Mouse (Mus musculus): ENCODE results near the gene Gm6793. TPM values are rescaled to one million over a fixed set of nuclear protein-coding genes. Genes with fewer than 3 reads are reported as not detected.

Gm6793 gene
- polyA plus RNA-seq (2012; rRNA removed): 0.17 and 0.36 TPM in 2 replicates

DNA sequence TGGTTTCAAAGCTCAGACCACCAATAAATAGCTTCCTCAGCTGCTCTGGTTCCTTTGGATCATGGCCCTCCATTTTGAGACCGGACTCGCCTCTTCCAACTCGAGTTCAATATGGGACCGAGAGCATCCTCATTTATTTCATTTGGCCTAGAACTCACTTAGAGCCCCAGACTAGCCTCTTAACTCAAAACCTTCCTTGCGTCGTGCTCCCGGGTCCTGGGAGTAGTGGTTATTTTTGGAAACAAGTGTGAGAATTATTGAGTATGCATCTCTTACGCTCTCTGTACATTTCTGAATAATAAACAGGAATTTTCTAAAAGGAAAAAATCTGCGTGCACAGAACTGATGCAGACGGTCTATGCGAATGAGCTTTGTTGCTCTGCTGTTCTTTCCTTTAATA, at the start of gene Gm6793:
TSS of gene Gm6793 (minus strand) at position 101 of the 400 bp plus-strand sequence.
- no peak for DNase-seq (ENCODE audit: extremely low spot score in 1 of 2, low spot score in 1 of 2)

DNA sequence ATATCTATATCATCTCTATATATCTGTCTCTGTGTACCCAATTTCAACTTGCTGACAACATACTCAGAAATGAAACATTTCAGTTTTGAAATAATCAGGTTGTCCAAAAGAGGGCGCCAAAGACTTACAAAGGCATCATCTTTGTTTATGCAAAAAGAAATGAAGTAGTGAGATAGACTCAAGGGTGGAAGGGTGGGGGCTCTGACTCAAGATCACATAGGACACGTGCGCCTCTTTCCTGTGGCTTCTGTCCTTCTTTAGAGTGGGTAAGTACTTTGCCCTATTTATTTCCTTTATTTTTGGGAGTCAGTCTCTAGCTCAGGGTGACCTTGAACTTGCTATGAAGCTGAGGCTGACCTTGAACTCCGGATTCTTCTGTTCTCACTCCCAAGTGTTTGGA, 46.5 kb upstream of the Gm6793 start:
- peak; percentile 22 to 89 for DNase-seq (ENCODE audit: extremely low spot score in 1 of 2, low spot score in 1 of 2)

DNA sequence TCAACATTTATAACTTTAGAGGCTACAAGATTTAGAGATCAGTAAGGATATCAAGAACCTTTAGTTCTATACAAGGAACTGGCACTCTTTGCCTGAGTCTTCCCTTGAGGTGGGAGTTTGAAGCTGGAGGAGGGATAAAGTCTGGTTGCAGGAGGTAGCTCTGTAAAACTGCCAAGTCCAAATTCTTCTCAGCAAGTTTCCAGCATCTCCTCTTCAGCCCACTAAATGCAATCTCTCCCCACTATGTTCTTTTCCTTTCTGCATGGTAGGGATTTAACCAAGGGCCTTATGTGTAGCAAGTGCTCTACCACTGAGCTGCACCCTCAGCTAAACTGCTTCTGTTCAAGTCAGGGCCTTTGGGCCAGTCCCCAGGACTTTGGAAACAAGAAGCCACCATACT, 39.6 kb upstream of the Gm6793 start:
- peak in 1 of 2 experiments; percentile 28 for DNase-seq (ENCODE audit: extremely low spot score in 1 of 2, low spot score in 1 of 2)

DNA sequence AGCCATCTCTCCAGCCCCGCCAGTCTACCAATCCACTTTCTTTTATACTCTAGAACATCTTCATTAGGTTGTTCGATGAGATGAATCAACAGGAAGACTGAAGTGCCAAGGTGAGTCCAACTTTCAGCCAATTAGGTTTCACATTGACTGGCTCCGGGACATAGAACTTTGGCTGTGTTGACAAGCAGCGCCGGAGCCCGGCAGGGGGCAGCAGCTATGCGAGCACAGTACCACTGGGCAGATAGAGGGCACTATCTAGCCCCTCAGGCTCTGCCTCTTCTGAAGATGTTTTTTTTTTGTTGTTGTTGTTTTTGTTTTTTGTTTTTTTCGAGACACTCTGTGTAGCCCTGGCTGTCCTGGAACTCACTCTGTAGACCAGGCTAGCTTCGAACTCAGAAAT, 36.7 kb upstream of the Gm6793 start:
- DNase-seq (ENCODE audit: extremely low spot score in 1 of 2, low spot score in 1 of 2): no peak

DNA sequence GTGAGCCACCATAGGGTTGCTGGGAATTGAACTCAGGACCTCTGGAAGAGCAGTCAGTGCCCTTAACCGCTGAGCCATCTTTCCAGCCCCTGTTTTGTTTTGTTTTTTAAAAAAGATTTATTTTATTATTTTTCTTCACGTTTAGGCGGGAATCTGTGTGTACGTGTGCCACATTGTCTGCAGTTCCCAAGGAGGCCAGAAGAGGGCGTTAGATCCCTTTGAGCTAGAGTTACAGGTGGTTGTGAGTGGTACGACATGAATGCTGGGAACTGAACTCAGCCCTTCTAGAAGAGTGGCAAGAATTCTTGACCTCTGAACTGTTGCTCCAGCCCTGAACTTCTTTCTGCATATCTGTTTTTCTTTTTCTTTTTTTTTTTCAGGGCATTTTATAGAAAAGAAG, 35.1 kb upstream of the Gm6793 start:
- DNase-seq (ENCODE audit: extremely low spot score in 1 of 2, low spot score in 1 of 2): no peak

DNA sequence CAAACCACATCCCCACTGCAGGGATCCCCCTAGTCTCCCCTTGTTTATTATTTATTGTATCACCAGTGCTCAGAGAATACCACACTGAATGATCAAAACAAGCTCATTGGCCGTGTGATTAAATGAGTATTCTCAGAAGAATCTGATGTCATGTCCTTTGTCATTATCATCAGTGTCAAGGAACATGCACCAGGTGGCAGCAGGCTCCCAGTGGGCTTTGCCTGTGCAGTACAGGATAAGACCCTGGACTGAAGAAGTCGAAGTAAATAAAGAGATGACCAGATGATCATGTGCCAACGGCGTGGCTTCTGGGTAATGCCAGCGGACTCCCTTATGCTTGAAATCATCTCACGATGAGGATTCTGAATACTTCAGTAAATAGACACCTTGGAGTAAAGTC, 33.5 kb upstream of the Gm6793 start:
- no peak for DNase-seq (ENCODE audit: extremely low spot score in 1 of 2, low spot score in 1 of 2)

DNA sequence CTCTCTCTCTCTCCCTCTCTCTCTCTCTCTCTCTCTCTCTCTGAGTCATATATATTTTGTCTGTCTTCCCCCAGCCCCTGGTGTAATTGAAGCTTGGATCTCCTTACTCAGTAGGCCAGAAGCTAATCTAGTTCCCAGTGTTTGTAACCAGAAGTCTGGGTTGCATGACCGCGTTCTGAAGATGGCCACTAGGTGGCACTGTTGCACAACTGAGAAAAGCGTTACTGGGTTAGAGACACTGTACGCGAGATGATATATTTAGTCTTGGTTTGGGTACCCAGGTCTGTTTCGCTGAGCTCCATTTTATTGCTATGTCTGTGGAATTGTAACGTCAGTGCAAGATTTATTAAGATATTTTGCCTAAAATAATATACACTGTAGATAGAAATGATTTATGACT, 31.1 kb upstream of the Gm6793 start:
- DNase-seq (ENCODE audit: extremely low spot score in 1 of 2, low spot score in 1 of 2): peak; percentile 65 to 96

DNA sequence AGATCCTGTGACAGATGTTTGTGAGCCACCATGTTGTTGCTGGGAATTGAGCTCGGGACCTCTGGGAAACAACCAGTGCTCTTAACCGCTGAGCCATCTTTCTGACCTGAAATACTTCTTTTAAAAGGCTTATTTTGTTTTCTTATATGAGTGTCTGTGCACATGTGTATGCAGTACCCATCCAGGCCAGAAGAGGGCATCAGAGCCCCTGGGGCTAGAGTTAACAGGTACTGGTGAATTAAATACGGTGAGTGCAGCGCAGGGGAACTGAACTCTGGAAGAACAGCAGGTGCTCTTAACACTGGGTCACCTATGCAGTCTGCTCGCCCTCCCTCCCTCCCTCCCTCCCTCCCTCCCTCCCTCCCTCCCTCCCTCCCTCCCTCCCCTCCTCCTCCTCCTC, 30.3 kb upstream of the Gm6793 start:
- no peak for DNase-seq (ENCODE audit: extremely low spot score in 1 of 2, low spot score in 1 of 2)

DNA sequence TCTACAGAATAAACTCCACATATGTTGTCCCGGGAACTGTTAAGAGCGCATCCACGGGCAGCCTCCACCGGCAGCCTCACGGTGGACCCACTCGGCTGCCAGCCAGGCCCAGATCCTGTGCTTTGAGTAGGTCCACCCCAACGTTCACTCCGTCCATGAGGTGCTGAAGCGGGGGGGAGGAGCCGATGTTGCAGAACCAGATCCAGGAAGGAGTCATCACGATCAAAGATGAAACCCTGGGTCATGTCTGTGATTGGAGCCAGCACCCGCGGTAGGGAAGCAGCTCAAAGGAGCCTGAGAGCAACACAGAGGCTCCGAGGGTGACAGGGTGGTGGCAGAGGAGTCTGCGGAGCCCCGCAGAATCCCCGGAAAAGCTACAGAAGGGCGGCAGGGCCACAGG, 22.7 kb upstream of the Gm6793 start:
- DNase-seq (ENCODE audit: extremely low spot score in 1 of 2, low spot score in 1 of 2): no peak

DNA sequence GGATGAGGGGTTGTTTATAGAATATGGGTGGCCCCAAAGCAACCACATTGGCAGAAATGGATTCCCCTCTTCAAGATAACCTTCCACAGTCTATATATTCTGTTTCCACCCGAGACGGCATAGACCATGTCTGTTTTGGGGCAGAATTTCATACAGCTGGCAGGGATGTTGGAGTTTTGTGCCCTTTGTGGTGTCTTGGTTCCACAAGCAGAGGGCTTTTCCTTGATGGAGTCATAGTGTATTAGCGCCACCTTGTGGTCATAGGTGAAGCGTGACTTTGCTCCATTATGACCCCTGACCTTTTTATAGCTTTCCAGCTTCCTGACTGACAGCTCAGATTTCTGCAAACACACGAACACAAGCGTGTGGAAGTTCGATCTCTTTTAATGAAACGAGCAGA, 19.8 kb upstream of the Gm6793 start:
- peak in 1 of 2 experiments; percentile 44 for DNase-seq (ENCODE audit: extremely low spot score in 1 of 2, low spot score in 1 of 2)

DNA sequence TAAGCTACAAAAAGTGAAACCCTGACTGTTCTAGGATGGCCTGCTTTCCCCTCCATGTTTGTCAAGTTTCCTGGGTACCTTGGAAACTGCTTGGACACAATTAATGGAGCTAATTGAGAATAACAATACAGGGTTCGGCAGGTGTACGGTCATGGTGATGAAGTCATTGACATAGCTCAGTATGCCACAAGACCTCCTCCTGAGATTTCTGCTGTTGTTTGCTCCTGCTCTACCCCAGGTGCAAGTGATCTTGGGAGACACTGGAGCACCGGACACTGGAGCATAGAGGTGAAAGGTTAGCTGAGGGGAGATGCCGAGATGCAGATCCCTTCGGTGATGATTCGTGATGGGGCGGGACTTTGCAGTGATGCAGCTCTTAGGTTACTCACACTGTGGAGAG, 18.2 kb upstream of the Gm6793 start:
- no peak for DNase-seq (ENCODE audit: extremely low spot score in 1 of 2, low spot score in 1 of 2)

DNA sequence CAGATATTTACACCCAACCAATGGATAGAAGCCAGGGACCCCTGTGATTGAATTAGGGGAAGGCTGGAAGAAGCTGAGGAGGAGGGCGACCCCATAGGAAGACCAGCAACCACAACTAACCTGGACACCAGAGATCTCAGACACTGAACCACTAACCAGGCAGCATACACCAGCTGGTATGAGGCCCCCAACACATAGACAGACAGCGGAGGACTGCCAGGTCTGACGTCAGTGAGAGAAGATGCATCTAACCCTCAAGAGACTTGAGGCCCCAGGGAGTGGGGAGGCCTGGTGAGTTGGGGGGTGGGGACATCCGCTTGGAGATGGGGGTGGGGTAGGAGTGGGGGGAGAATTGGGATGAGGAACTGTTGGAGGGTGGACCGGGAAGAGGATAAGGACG, 15.8 kb upstream of the Gm6793 start:
- no peak for DNase-seq (ENCODE audit: extremely low spot score in 1 of 2, low spot score in 1 of 2)

DNA sequence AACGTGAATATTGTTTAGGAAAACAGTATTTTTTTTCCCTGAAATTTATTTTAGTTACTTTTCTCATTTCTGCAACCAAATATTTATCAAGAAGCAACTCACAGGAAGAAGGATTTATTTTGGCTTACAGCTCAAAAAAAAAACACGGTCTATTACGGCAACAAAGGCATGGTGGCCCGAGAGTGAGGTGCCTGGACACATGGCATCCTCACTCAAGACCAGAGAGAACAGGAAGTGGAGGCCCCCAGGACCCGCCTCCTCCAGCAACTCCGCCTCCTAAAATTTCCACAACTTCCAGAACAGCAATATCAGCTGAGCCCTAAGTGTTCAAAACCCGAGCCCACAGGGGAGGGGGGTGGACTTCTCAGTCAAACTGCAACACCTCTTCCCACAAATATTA, 14.6 kb upstream of the Gm6793 start:
- DNase-seq (ENCODE audit: extremely low spot score in 1 of 2, low spot score in 1 of 2): no peak

DNA sequence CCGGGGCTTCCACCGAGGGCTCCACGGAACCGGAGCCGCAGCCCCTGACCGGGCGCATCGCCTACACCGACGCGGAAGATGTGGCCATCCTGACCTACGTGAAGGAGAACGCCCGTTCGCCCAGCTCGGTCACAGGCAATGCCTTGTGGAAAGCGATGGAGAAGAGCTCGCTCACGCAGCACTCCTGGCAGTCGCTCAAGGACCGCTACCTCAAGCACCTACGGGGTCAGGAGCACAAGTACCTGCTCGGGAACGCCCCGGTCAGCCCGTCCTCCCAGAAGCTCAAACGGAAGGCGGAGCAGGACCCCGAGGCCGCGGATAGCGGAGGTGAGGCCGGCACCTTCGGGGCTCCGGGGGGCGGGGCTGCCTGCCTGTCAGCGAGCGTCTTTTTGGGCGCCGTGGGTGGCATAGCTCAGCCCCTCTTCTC, 3.0 kb downstream of the Gm6793 start:
- DNase-seq (ENCODE audit: extremely low spot score in 1 of 2, low spot score in 1 of 2): peak in 1 of 2 experiments; percentile 46

DNA sequence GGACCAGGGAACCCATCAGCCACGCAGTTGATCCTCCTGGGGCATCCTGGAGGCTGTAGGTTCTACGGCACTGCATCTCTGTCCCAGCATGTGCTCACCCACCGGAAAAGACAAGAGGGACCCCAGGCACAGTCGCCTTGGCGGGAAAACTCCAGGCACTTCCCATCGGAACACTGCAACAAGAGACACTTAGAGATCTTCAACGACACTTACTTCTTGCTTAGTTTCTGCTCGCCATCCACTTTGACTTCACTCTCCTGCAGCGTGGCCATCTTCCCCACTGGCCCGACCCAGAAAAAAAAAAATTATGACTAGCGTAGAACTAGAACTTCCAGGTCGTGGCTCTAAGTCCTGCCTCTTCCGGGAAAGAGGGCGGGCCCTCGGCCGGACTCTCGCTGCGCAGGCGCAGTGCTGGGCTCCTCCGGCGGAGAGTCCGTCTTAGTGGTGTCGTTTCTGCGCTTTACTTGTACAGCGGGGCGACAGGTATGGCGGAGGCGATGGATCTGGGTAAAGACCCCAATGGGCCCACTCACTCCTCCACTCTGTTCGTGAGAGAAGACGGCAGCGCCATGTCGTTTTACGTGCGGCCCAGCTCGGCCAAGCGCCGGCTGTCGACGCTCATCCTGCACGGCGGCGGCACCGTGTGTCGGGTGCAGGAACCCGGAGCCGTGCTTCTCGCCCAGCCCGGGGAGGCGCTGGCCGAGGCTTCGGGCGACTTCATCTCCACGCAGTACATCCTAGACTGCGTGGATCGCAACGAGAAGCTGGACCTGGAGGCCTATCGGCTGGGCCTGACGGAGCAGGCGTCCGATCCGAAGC, 3.6 kb downstream of the Gm6793 start, which contains the start of the genes Kars and Terf2ip:
TSS of gene Kars (minus strand) at position 327 of the 819 bp plus-strand sequence.
TSS of gene Terf2ip (plus strand) at position 402 of the 819 bp plus-strand sequence.
- peak; percentile 81 to 93 for DNase-seq (ENCODE audit: extremely low spot score in 1 of 2, low spot score in 1 of 2)

DNA sequence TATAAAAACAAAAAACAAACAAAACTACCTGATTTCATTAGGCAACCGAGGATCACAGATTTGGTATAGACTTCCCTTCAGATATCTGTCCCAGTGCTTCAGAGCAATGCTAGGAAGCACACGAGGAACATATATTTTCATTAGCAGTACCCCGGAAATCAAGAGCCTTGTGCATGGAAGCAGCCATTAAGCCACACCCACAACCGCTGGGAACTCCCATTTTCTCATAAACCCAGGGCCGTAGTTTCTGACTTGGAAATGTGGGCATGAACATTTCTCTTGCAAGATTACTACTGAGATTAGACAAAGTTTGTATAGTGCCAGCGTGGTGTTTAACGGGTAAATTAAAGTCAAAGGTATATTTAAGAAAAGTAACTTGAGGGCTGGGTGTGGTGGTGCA, 5.3 kb downstream of the Gm6793 start:
- no peak for DNase-seq (ENCODE audit: extremely low spot score in 1 of 2, low spot score in 1 of 2)

DNA sequence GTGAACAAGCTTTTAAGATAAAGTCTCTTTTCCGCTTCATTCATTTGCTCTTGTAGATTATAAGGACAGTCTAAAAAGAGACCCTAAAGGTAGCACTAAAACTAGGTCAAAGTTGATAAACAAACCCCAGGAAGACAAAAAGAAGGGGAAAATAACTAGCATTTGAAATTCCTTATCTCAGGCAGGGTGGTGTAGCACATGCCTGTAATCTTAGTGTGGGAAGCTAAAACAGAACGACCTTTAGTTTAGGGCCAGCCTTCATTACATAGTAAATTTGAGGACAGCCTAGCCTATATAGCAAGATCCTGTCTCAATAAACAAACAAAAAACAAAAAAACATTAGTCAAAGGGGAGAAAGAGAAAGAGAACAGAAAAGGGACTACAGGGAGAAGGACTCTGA, 7.2 kb downstream of the Gm6793 start:
- no peak for DNase-seq (ENCODE audit: extremely low spot score in 1 of 2, low spot score in 1 of 2)

DNA sequence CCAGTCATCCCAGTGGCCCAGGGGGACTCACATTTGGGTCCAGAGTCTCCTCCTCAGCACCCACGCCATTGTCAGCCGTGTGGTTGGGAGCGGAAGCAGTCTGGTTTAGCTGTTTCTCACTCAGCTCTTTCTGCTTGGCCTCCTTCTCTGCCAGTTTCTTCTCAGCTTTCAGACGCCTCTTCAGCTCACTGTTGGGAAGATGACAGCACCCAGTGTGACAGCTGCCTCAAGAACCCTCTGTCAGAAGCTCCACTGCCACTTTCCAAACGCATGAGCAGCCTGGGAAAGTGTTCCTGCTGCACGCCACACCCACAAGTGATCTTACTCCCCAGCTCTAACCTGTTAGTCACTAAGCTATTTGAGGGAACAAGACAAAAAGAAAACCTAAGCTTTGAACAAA, 9.2 kb downstream of the Gm6793 start:
- peak; percentile 54 to 68 for DNase-seq (ENCODE audit: extremely low spot score in 1 of 2, low spot score in 1 of 2)

DNA sequence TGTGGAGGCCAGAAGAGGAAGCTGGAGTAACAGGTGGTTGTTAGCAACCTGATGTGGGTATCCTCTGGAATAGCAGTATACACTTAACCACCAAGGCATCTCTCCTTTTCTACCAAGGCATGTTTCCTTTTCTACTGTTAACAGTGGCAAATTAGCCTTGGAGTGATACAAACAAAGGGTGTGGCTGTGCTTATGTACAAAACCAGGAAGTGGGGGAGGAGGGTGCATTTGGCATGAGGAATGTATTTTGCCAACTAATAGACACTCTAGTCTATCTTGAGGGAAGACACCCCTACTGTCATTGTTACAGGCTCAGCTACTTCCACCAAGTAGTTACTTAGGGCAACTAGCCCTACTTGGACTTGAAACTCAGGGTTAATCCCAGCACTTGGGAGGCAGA, 10.1 kb downstream of the Gm6793 start:
- no peak for DNase-seq (ENCODE audit: extremely low spot score in 1 of 2, low spot score in 1 of 2)

DNA sequence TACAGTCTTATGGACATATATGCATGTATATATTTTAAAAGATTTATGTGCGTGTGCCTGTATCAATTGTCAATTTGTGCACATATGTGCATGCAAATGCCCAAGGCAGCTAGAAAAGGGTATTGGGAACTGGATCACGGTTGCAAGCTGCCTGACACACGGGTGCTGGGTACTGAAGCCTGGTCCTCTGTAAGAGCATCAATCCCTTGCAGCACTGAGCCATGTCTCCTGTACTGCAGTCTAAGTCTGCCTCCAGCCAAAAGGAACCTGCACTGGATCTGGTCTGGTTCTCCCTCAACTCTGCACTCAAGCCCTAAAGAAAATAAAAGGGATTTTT, 22.2 kb downstream of the Gm6793 start:
- no peak for DNase-seq (ENCODE audit: extremely low spot score in 1 of 2, low spot score in 1 of 2)

DNA sequence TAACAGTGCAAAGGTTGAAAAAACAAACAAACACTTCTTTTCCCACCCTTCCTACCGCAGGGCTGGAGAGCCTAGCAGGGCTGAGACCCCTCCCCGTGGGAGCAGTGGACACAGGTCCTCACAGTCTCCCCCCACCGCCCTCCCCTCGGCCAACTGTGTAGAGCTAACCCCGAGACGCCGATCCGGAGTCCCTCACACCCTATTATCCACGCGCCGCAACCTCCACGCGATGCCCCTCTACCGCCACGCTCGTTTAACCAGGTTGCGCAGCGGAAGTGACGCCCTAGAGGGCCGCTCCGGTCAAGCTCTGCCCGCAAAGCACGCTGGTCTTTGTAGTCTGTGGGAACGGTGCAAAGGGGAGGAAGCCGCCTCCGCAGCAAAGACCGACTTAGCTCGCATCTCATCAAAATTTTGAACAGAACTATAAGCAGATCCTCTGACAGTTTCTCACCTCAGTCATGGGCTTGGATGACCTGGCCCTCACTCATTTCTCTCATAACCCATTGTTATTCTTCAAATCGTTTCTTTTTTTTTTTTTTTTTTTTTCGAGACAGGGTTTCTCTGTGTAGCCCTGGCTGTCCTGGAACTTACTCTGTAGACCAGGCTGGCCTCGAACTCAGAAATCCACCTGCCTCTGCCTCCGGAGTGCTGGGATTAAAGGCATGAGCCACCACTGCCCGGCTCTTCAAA, 22.7 kb downstream of the Gm6793 start, which contains the start of gene Adat1:
TSS of gene Adat1 (minus strand) at position 290 of the 690 bp plus-strand sequence.
- peak; percentile 77 to 91 for DNase-seq (ENCODE audit: extremely low spot score in 1 of 2, low spot score in 1 of 2)

DNA sequence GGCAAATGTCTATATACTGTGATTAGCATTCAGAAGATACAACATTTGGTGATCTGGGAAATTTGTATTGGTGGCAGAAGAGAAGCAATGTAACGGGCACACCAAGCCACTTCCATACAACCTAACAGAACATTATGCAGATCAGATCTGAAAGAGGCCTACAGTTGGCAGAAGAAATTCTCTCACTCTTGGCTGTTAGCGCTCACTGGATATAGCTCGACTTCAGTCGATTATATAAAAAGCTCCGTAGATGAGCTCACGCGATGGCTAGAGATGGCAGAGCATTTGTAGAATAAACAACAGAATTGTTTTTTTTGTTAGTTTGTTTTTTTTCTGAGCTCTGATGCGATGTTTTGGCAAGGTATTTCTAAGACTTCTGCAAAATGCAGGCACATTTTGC, 23.6 kb downstream of the Gm6793 start:
- DNase-seq (ENCODE audit: extremely low spot score in 1 of 2, low spot score in 1 of 2): peak in 1 of 2 experiments; percentile 26

Data from frontal cortex, adult 2 months (tissue).